Mouse (Mus musculus) liver, adult (tissue): ENCODE results near the gene Prdx2.

Source experiments
- GATA4 ChIP-seq: IDR thresholded peaks from 2 replicates; pipeline ENCODE4 v1.6.1; 2014; ENCODE audit warnings: mild to moderate bottlenecking, low read length; ENCODE audit not compliant: insufficient replicate concordance

Prdx2 gene

DNA sequence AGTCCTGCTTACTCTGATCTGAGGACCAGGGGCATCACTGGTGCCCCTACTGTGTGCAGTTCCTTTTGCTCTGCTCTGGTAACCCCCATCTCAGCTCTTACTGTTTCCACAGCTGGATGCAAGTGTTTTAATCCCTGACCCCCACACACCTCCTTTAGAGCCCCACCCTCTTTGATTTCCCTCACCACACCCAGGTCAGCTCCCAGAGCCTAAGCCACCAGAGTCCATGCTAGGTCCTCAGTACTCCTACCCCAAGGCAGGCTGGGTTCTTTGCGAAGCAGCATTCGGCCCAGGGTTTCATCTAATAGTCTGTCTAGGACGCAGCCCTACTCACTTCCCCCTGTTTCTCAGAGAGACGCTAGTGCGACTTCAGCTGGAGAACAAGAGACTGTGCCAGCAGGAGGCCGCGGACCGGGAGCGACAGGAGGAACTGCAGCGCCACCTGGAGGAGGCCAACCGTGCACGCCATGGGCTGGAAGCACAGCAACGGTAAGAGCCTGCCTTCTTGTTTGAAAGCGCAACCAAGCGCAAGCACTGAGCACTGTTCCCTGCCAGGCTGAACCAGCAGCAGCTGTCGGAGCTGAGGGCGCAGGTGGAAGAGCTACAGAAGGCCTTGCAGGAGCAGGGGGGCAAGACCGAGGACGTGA, 28.4 kb downstream of the Prdx2 start:
- no peak for TF ChIP-seq GATA4

GRCm38 (mm10) chr8:85007686-85008085, 38.3 kb downstream of the Prdx2 start:
- no peak for TF ChIP-seq GATA4

- TF ChIP-seq GATA4: no peak
Measured at GRCm38 (mm10) chr8:85011242-85011641, 41.9 kb downstream of the Prdx2 start.

GRCm38 (mm10) chr8:85013230-85013840, 43.9 kb downstream of the Prdx2 start:
- no peak for TF ChIP-seq GATA4

DNA sequence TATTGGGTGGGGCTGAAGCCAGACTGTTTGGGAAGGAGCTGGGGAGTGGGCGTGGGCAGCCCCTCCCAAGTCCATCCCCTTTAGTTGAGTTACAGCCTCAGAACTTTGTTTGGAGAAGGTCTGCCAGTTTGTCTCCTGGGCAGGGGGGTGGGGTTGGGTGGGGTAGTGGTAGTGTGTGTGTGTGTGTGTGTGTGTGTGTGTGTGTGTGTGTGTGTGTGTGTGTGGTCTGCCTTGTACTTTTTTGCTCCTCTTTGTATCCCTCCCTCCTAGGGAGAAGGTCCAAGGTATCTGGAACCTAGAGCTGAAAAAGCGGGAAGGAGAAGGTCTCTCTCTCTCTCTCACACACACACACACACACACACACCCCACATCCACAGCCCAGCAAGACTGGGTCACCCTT, 45.0 kb downstream of the Prdx2 start, which contains the start of gene Best2:
Gene Best2 (minus strand): TSS at position 101 of the 400 bp plus-strand sequence.
- TF ChIP-seq GATA4: no peak

GRCm38 (mm10) chr8:85016724-85017123, 47.3 kb downstream of the Prdx2 start:
- no peak for TF ChIP-seq GATA4

GRCm38 (mm10) chr8:85017209-85017608, 47.8 kb downstream of the Prdx2 start:
- no peak for TF ChIP-seq GATA4

DNA sequence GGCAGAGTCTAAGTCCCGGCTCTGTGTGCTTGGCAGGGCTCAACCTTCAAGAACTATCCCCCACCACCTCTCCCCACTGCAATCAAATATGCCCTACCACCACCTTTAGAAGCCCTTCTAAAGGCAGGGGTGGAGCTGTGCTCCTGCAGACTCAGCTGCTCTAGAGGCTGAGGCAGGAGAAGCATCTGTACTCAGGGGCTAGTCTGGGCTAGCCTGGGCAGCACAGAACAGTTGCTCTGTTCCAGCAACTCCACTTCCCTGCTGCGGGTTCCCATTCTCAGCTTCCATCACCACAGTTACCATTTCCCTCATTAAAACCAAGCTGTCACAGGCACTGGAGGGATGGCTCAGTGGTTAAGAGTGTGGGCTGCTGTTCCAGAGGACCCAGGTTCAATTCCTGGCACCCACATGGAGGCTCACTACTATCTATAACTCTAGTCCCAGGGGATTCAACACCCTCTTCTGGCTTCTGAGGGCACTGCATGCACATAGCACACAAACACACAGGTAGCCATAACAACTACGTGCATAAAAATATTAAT, 52.2 kb downstream of the Prdx2 start:
- no peak for TF ChIP-seq GATA4

DNA sequence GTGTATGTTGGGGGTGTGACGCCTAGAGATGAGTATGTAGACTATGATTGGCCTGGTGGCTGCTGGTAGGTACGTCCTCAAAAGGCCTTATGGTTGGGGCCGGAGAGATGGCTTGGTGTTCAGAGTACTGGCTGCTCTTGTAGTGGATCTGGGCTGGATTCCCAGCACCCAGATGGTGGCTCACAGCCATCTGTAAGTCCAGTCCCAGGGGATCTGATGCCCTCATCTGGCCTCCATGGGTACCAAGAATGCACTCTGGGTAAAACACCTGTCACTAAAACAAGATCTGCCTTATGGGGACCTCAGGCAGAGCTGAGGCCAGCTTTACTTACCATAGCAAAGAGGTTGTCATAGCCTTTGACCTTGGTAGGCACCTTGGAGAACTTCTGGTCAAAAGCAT, 54.5 kb downstream of the Prdx2 start:
- no peak for TF ChIP-seq GATA4
